Mouse (Mus musculus): ENCODE data around the gene Acot1.
"Not testable (repeated sequence)": the region's sequence is repeated elsewhere in the genome, so short reads cannot be mapped to it uniquely, and the experiment has no call there.

Acot1 gene

DNA sequence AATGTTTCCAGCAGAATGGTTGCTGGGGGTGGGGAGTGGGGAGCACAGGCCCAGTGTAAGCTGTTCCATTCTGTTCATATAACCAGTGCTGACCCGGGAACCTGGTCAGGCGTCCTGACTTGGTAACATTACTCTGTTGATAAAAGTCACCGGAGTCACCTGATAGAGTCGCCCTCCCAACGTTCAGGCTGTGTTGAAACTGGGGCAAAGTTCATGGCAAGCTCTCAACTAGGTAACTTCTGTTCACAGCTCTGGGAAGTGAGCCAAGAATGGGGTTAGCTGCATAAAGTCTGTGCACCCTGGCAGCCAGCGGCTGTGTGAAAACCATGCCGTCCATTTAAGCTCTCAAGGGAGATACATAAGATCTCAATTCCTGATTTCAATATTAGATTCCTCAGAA is 11.2 kb downstream of the Acot1 start:
- peak; percentile 58 for DNase-seq (ENCODE audit: low spot score)

DNA sequence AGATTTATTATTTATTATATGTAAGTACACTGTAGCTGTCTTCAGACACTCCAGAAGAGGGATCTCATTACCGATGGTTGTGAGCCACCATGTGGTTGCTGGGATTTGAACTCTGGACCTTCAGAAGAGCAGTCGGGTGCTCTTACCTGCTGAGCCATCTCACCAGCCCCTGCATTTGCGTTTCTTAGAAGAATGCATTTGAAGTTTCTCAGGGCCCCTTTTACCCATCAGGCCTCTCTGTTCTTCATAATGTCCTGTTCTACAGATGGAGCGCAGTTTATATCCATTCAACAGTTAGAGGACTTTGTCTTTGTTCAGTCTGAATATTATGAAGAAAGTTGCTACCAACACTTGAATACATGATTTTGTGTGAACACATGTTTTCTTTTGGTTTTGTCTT is 13.0 kb downstream of the Acot1 start:
- DNase-seq (ENCODE audit: low spot score) = not testable (repeated sequence)

DNA sequence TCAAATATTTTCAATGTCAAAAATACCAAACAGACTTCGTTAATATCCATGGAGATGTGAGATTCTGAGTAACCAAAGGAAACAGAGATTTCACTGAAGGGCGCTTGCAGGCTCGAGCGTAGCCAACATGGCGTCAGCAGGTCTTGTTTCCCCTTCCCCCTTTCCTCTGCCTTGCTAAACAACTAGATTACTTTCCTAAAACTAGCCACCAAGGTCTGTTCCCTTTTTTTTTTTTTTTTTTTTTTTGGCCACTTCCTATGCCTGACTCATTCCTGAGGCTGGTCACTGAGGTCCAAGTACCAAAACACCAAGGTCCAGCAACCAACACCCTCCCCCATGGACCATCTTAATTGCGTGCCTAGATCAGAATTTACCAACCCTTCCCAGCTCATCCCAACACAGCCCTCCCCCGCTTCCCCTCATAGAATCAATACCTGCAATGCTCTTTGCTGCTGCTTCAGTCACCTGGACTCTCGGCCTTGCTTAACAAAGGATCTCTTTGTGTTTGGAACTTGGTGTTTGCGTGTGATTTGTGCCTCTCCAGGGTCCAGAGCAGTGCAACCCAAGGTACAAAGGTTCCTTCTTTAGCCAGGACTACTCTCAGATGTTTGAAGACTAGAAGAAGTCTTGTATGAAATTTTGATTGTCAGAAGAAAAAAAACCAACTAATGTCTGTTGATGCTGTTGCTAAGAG is 13.9 kb downstream of the Acot1 start:
- DNase-seq (ENCODE audit: low spot score) = no peak

DNA sequence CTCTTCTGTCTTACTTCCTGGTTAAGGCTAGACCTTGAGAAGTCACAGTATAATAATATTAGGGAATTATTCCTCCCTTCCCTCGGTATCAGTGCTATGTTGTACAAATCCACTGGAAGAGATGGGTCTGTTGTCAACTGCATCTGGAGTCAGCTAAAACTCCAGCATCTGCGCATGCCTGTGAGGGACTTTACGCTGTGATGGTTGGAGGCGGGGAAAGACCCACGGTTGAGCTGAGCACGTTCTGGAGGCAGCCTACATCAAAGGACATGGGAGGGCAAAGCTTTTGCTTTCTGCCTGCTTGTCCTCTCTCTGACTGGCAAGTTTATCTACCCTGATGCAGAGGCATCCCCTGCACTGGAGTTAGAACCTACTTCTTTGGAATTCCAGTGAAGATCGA is 16.6 kb downstream of the Acot1 start:
- no peak for DNase-seq (ENCODE audit: low spot score)

DNA sequence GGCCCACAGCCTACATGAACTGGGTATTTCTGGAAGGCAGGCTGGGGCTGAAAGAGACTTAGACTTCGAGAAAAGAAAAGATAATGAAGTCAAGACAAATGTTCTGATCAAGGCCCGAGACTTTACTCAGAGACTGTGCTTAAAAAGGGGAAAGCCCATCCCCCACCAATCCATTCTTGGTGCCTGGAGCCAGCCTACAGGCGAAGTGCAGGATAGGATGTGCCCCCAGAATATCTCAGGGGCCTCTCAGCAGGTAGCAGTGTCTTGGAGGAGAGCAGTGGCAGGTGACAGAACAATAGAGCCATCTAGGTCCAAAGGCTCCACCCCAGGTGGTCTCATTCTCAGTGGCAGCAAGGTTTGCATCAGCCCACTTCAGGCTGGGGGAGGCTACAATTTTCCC is 19.0 kb downstream of the Acot1 start:
- DNase-seq (ENCODE audit: low spot score) = not testable (repeated sequence)

DNA sequence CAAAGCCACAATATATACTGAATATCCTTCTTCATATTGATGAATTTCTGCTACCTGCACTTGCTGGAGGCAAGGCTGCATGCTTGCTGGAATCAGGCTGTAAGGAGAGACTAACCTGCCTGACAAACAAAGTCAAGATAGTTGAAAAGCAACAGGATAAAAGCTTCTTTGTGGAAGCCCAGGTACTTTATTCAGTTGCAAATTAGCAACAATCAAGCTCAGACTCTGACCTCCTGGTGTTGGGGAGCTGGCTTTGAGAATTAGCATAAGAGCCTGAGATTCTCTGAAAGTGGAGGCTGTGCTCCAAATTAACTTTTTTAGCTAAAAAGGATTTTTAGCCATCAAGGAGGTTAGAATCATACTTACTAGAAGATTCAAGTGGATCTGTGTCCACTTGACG is 19.8 kb downstream of the Acot1 start:
- not testable (repeated sequence) for DNase-seq (ENCODE audit: low spot score)

DNA sequence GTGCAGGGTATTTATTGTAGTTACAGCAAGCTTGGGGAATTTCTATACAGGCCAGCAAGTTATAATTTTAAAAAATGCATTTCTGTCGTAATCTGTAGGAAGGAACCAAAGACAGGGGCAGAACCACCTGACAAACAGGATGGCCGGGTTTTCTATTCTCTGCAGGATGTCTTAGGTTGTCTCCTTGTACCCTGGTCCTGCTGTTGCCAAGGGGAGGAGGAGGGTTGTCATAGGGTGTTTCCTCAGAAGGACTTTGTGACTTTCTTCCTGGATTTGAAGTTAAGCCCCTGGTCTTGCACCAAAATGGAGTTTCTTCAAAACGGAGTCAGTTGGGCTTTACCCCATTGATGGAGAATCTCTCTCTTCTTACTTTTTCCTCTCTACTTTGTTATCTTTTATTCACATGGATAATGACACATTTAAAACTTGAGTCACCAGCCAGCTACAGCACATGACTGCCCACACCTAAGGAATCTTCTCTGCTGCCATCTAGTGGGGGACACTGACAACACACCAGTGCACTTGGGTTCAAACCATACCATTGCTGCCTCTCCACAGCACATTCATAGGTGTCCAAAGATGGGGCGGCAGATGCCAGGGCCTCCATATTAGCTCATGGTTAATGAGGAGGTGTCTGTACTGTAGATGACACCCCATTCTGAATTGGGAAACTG is 21.5 kb downstream of the Acot1 start:
- peak; percentile 46 for DNase-seq (ENCODE audit: low spot score)

DNA sequence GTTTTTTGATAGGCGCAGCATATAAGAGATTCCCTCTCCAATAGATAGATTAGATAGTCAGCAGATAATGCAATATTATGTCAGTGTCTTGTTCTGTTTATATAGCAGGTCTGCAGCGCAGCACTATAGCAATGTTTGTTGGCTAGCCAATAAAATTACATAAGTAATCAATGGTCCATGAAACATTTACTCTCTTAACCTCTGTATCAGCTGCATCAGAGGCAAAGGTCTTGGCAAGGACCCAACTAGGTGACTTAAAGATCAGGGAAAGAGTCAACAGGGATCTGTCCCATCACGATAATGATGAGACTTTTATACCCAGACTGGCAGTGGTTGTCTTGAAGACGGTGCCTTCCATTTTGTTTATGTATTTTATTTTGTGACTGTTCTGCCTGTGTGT is 23.6 kb downstream of the Acot1 start:
- no peak for DNase-seq (ENCODE audit: low spot score)

DNA sequence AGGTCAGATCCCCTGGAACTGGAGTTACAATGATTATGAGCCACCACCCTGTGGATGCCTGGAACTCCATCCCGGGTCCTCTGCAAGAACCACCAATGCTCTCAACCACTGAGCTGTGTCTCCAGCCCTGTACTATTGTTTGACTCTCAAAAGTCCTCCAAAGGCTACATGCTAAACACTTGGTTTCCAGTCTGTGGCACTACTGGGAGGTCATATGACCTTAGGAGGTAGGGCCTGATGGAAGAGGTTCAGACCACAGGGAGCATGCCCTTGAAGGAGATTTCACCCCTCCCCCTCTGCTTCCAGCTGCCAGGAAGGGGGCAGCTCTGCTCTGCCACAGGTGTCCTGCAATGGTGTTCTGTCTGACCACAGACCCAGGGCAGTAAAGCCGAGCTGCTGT is 24.0 kb downstream of the Acot1 start:
- DNase-seq (ENCODE audit: low spot score) = not testable (repeated sequence)

DNA sequence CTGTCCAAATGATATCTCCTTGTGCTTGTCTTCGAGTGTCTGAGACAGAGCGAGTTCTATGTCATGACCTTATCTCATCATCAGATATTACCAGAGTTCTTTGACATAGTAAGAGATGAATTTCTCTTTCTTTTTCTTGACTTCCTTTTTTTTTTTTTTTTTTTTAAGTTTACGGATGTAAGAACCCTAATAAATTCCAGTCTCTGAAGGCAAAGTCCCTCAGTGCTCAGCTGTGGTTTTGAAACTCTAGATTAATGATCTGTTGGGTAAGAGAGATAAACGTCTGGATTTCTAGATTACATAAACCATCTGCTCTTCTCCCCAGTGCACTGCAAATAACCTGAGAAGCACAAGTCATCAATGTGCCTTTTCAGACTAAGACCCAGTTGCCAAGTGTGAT is 24.8 kb downstream of the Acot1 start:
- DNase-seq (ENCODE audit: low spot score) = no peak

DNA sequence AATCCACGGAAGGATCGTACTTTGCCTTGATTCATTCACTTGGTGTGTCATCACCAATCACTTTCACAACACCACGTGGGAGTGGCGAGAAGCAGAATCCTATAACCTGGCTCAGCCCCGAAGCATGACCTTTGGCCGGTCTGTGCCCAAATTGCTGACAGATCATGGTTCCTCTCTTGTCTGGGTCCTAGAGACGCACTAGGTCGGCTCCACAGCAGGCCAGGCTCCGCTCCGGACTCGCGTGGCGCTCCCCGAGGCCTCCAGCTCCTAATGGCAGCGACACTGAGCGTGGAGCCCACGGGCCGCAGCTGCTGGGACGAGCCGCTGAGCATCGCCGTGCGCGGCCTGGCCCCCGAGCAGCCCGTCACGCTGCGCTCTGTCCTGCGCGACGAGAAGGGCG is 29.0 kb downstream of the Acot1 start, which contains the start of gene Acot4:
Gene Acot4, plus strand, starts transcription at position 139 of the 400 bp plus-strand sequence.
- DNase-seq (ENCODE audit: low spot score) = not testable (repeated sequence)

DNA sequence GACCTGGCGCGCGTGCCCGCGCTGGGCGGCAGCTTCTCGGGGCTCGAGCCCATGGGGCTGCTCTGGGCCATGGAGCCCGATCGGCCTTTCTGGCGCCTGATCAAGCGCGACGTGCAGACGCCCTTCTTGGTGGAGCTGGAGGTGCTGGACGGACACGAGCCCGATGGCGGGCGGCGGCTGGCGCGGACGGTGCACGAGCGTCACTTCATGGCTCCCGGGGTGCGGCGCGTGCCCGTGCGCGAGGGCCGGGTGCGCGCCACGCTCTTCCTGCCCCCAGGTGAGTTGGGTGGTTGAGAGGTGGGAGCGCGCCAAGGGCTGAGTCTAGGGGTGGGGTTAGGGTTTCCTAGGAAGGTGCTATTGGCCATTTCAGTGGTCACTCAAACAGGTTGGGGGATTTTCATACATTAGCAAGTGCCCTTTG is 29.4 kb downstream of the Acot1 start, which contains the start of gene Gm49366:
Gene Gm49366, plus strand, starts transcription at position 245 of the 421 bp plus-strand sequence.
- peak; percentile 64 for DNase-seq (ENCODE audit: low spot score)

DNA sequence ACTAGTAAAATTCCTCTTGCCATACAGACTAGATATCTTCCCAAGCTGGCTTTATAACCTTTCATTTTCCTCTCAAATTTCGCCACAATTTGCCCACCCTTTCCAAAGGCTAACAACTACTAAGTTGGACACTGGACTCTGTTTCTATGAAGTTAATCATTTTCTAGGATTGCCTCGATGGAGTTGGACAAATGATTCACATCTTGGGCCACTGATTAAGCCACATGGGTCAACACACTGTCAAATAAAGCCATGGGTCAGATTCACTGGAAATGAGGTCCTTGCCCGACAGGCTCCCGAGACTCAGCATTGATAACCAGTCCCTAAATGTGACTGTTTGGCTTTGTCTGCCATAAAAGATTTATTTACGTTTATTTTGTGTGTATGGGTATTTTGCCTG is 33.0 kb downstream of the Acot1 start:
- DNase-seq (ENCODE audit: low spot score) = no peak

DNA sequence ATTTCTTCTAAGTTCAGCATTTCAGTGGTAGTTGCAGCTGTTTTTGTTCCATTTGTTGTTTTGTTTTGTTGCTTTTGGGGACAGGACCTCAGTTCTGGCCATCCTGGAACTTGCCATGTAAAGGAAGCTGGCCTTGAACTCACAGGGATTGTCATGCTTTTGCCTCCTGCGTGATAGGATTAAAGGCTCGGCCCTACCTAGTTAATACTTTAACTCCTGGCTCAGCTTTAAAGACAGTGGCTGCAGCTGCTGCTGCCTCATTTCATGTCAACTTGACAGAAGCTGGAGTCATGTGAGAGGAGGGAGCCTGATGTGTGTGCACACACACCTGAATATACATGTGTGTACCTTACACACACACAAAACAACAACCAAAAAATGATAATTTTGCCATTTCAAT is 34.8 kb downstream of the Acot1 start:
- DNase-seq (ENCODE audit: low spot score) = no peak

DNA sequence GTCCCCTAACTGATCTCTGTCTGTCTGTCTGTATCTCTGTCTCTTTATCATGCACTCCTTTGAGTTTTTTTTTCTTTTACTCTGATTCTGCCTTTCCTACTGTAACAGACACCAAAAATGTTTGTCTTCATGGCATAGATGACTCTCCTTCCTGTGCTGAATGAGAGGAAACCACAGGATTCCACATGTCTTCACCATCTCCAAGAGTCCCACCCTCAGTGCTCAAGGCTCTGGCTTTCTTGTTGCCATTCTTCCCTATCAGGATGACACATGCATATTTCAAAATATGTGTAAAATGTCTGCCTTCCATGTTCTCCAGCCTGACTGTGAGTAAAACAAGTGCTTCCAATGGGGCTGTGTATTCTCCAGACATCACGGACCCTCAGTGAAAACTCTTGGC is 37.6 kb downstream of the Acot1 start:
- DNase-seq (ENCODE audit: low spot score) = no peak

DNA sequence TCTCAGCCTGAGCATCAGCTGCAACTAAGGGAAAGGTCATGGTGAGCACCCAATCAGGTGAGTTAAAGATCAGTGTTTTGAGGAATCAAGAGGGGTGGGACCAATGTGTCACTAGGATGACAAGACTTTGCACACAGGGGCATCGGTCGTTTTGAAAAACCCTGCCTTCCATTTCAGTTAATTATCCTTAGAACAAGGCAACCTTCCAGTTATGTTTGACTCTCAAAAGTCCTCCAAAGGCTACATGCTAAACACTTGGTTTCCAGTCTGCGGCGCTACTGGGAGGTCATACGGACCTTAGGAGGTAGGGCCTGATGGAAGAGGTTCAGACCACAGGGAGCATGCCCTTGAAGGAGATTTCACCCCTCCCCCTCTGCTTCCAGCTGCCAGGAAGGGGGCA is 41.5 kb downstream of the Acot1 start:
- DNase-seq (ENCODE audit: low spot score) = not testable (repeated sequence)

DNA sequence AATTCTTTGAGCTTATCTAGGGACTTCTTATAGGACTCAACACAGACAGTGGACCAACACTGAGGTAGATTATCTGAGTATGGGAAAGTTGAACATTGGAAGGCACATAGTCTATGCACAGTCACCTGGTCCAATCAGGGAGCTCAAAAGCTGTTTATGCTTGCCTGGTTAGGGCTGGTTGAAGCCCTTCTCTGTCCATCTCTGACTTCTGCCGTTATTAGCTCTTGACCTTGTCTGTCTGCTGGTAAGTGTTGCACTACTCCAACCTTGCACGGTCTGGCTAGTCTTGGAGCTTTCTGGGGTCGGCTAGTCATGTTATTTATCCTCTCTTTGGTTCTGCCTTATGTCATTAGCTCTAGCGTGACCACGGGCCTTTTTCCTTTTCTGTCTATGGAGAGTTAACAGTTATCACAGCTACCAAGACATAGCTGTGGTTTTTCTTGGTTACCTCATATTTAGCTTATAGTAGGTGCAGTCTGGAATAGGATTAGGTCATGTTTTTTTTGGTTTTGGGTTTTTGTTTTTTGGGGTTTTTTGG is 42.7 kb downstream of the Acot1 start, which contains the start of gene Acot3:
Gene Acot3, plus strand, starts transcription at position 208 of the 538 bp plus-strand sequence.
- DNase-seq (ENCODE audit: low spot score) = no peak

DNA sequence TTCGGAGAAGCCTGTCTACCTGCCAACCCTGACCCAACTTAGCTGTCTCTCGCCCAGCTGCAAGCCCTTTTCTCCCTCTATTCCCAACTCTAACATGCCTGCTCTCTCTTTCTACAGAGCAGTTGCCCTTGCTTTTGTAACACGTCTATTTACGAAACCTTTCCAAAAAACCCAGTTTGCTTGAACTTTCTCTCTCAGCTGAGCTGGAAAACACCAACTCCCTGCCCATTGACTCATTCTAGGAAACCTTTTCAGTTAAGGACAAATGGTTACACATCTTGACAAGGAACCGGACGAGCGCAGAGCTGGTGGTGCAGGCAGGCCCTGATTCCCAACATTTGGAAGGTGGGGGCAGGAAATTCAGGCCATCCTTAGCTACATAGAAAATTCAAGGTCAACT is 43.3 kb downstream of the Acot1 start:
- no peak for DNase-seq (ENCODE audit: low spot score)

DNA sequence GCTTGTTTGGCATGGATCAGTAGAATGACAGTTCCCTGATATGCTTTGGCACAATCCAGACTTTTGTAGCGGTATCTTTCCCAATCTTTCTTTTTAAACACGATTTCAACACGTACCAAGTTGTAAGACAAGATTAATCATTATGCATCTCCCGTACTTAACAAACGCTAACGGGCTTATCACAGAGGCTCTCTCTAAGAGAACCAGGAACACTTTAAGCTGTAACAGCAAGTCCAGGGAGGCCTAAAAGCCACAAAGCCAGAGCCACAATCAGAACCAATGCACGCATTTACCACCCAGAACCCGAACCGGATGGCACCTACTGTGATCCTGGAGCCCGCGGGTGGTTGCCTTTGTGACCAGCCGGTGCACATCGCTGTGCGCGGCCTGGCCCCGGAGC is 43.9 kb downstream of the Acot1 start:
- no peak for DNase-seq (ENCODE audit: low spot score)

DNA sequence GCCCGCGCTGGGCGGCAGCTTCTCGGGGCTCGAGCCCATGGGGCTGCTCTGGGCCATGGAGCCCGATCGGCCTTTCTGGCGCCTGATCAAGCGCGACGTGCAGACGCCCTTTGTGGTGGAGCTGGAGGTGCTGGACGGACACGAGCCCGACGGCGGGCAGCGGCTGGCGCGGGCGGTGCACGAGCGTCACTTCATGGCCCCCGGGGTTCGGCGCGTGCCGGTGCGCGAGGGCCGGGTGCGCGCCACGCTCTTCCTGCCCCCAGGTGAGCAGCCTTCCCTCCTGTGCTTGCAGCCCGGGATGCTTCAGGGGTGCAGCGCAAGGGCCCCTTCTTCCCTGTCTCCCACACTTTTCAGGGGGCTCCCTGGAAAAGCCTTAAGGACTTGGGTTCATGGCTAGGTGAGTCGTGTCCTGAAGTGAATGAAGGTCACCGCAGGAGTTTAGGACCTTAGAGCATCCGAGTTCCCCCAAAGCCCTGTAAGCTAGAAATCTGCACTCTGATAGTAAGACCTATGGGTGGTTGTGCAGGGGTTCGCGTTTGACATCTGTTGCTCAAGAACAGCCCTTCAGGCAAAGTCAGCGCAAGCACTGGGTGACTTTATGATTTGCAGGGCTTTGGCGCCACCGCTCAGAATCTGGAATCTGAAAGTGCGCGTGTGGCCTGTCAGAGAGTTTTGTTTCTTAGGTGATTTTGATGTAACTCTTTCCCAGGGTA is 44.5 kb downstream of the Acot1 start:
- DNase-seq (ENCODE audit: low spot score) = no peak

DNA sequence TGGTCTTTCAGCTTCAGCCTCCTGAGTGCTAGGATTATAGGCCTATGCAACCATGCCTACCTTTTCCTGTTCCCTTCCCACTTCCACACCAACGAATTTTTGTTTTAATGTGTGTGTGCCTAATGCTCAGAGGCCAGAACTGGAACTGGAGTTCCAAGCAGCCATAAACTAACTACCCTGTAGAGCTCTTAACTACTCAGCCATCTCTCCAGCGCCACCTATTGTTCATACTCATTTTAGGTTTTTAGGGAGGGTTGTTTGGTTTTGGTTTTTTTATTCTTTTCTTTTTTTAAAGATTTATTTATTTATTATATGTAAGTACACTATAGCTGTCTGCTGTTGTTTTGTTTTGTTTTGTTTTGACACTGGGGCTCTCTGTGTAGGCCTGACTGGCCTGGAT is 51.7 kb downstream of the Acot1 start:
- no peak for DNase-seq (ENCODE audit: low spot score)

DNA sequence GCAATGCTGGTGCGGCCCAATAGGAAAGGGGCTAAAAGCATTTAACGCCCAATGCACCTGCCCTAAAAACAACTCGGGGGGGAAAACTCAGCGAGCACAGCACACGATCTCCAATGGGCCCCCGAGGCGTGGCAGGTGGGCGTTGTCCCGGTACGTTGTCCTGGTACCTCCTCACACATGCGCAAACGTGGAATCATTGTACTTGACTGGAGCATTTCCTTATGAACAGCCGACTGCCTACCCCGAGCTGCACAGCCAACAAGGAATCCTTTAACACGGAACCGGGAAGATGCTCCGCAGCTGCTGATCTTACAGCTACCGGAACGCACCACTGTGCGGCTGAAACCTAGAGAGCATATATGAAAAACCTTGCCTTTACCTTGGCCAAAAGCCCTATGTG is 53.0 kb downstream of the Acot1 start:
- no peak for DNase-seq (ENCODE audit: low spot score)

DNA sequence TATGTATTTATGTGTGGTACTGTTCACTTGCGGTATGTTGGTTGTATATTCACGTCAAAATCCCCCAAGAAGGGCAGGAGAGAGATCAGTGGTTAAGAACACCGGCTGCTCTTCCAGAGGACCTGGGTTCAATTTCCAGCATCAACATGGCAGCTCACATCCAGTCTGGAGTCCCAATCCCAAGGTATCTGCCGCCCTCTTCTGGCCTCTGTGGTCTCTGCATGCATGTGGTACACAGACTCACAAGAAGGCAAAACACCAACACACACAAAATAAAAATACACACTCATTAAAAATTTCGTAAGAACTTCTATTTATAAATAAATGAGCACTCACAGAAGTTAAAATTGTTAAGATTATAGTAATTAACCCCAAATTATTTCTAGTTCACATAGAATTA is 53.9 kb downstream of the Acot1 start:
- peak; percentile 55 for DNase-seq (ENCODE audit: low spot score)

All from testis, postnatal 14 days (tissue).